Mouse (Mus musculus) heart, postnatal 10 days (tissue): ENCODE data around the gene Naa40. TPM values are rescaled to one million over a fixed set of nuclear protein-coding genes. Genes with fewer than 3 reads are reported as not detected.

ENCODE experiments used
- DNase-seq, 2 experiments: peaks; one replicate each; pipeline ENCODE4 v3.0.0; 2021
- intact Hi-C: fragments of 180-260 bp; cut with DNase I; formaldehyde crosslinking; loops from one replicate; pipeline ENCODE4 v1.15.1; 2025
- total RNA-seq, 2 experiments: library from RNA; stranded (reverse); gene quantifications; 2 replicates each; pipeline ENCODE4 v1.2.3; 2021

Naa40 gene
- total RNA-seq = 10 to 100 TPM; 25.5 to 28.7 TPM

DNA sequence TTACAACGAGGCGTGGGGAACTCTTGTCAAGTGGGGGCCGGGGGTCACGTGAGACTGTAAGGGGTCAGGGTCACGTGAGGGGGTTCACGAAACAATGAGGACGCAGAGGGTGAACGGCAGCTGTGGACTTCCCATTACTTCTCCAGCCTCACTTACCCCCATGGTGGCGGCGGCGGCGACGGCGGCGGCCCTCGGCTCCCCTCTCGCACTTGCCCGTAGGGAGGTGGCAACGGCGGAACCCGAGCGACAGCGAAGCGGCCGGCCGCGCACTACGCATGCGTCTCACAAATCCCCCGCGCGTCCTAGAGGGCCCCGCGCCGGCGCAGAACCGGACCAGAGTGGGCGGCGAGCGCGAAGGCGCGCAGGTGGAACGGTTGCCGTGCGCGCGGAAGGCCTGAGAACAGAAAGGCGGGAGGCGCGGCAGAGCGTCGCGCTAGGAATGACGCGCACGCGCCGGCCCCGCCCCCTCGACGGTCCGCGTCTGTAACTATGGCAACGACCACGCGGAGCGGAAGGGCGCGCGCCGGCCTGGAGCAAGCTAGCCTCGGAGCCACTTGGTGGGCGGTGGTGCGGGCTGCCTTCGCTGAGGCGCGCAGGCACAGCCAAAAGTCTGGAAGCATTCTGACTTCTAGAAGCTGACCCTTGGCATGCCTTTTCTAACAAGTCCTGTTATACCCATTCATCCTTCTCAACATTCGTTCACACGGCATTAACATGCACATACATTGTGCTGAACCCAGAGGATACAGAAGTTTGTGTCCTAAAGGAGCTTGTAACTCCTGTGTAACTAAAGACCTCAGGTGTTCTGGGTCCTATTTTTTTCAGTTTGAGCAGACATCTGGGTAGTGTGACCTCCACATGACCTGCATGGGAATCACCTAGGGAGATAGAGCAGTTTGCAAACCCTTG lies at the start of gene Naa40:
TSS of gene Naa40 (minus strand) at position 402 of the 909 bp plus-strand sequence.
- intact Hi-C loops = no loop called here
- peak; percentile 94 for DNase-seq

DNA sequence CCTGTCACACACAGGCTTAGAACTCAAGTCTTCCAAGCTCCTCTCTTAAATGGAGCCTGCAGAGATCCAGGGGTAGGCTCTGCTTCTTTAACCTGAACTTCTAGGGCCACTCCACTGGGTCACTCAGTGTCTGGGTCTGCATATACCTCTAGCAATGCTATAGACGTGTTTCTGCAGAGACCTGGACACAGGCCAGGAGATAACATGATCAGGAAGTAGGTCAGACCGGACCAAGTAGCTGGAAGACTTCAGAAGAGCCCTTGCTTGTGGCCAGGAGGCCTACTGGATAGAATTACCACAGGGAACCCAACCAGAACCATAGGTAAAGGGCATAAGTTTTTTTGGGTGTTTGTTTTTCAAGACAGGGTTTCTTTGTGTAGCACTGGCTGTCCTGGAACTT lies 48.8 kb upstream of the Naa40 start:
- intact Hi-C loops = no loop called here
- no peak for DNase-seq

DNA sequence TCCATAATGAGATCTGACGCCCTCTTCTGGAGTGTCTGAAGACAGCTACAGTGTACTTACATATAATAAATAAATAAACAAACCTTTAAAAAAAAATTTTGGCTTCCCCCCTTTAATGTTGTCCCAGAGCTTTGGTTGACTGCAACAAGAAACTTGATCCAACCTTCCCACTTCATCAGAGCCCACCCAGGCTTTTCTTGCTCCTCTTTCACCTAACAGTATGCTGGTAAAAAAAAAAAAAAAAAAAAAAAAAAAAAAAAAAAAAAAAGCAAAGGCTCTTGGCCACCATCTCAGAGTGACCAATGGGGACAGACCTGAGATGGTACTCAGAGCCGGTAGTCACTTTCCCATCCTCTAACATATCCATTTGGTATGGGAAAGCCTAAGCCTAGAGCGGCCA lies 47.3 kb upstream of the Naa40 start:
- intact Hi-C loops = no loop called here
- DNase-seq = no peak

DNA sequence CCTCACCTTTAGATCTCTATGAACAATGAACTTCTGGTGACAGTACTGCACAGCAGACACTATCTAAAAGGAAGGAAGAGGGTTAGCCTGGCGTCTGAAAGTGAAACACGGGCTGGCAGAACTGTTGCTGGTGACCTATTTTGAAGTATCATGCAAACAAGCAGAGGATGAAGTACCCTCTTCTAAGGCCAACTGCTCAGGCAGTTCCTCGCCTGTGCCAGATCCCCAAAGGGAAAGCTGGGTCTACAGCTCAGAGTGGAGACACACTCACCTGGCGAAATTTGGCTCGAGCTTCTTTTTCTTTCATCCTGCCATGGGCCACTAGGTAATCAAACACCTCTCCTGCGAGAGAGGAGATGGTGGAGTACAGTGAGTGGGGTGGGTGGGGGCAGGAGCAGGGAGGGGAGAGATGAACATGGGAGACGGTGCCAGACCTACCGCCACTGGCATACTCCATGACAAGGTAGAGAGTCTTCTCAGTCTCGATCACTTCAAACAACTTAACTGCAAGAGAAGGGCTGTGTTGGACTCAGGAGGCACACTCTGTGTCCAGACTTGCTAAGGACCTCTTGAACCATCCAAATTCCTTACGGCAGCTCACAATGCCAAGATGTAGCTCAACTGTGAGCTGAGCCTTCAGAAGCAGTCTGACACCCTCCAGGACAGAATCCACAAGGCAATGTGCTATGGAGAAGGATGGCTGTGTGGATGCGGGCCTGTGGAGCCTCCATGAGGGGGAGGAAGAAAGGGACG lies 45.8 kb upstream of the Naa40 start:
- intact Hi-C loops = no loop called here
- DNase-seq = no peak

DNA sequence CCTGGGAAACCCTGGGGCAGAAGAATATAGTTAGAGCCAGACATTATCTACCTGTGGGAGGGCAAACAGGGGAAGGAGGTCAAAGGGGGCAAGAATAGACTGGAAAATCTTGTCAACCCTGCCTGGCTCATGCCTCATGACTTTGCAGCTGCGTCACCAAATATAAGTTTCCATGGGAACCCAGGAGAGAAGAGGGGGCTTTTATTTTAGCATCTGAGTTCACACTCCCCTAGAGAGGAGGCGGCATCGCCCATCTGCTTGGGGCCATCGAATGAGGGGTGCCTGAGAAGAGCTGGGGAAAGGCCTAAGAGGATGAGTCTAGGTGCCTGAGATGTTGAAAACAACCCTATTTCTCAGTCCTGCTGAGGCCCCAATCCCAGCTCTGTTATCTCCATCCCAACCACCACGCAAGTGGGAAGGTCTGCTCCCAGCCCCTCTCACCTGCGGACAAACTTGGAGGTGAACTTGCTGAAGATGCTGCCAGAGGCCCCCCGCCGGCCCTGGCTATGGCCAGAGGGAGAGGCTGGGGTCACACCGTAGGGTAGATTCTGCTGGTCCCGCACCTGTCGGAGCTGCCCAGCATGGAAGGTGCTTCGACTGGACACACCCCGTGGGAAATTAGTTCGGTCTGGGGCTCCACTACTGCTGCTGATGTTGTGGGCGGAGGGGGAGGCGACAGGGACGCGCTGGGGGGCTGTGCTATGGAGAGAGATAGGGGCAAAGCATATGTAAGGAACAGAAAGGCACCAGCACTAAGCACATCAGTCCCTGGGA lies 39.8 kb upstream of the Naa40 start:
- intact Hi-C loops = no loop called here
- DNase-seq = no peak

DNA sequence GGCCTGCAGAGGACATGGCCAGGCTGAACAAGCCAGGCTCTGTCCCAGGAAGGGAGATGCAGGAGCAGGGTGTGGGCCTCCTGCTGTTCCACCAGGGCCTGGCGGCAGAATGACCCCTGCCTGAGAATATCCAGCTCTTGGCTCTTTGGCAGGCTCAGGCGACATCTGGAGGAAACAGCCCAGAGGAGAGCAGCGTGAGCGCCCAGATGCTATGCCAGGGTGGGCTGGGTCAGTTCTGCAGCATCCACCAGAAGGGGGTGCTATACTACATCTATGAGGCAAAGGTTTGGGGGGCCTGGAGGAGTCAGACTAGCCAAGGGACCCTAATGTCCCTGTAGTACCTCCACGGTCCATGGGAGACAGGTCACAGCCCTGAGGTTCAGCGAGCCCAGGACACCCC lies 38.1 kb upstream of the Naa40 start:
- DNase-seq = peak; percentile 74 to 84
- intact Hi-C loops = loop anchor here (2.0 kb wide), 1 partner anchor 66 kb away; no protein-coding TSS in a partner anchor

DNA sequence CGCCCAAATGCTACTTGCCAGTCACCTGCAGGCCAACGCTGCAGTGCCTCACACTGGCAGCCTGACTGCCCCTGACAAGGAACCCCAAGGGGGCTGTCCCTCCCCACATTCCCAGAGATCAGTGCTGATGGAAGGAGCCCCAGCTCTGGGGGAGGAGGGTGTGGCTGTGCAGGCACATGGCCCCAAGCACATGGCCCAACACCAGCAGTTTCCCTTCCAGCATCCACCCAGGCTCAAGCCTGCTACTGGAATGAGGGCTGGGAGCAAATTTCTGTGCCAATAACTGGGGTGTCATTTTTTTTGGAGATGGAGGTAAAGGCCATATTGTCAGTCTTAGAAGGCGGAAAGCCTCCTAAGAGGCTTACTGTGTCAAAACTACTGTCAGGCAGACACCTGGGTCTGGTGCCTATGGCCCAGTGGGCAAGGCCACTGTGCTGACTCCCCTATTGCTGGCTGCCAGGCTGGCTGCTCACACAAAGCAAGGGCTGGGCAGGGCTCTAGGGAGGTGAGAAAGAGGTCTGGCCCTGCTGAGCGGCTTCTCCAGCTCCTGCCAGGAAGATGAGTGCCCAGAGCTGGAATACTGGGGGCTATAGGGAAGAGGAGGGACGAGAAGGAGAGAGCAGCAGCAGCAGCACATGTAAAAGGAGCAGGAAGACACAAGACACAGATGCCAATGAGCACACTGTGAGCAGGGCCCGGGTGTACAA lies 37.4 kb upstream of the Naa40 start:
- intact Hi-C loops = loop anchor here (2.0 kb wide), 1 partner anchor 66 kb away; no protein-coding TSS in a partner anchor

DNA sequence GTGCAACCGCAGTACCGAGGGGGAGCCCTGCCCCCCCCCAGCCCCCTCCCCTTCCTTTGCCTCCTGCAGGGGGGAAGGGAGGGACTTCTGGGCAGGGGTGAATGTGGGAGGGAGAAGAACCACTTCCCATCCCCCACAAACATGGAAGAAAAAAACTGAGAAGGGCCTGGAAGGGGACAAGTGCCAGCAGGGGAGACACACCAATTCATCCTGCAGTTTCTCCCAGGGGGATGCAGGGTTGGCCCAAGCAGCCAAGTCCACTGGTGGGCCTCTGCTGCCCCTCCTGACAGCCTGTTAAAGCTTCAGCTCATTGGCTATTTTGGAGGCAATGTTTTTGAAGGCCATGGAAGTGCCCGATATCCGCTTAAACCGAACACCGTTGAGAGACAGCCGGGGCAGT lies 35.8 kb upstream of the Naa40 start:
- intact Hi-C loops = no loop called here
- no peak for DNase-seq

More for the DNA sequence above, 37.4 kb upstream of the Naa40 start:
- DNase-seq = peak in 1 of 2 experiments; percentile 32

DNA sequence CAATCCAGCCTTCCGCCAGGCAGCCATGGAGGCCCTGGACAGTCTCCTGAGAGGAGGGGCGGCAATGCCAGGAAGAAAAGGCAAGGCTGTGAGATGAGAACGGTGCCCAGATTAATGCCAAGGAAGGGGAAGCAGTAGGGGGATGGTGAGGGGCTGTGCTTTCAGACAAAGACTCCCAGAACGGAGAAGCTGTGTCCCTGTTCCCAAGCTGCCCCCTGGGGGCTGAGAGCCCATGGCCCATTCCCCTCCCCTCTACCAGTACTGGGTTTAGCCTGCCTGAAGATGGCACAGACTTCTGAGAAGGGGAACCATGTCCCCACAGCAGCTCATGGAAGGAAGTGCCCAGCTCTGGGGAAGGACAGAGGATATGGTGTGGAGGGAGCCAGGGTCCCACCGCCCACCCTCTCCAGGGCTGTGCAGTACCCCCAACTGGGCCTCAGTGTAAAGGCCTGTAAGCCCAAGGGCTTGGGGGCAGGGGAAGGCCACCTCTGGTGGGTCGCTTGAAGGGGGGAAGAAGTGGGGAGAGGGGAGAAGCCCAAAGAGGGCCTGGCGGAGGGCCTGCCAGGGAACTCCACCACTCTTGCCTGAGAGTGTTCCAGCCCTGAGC lies 35.2 kb upstream of the Naa40 start:
- intact Hi-C loops = no loop called here

DNA sequence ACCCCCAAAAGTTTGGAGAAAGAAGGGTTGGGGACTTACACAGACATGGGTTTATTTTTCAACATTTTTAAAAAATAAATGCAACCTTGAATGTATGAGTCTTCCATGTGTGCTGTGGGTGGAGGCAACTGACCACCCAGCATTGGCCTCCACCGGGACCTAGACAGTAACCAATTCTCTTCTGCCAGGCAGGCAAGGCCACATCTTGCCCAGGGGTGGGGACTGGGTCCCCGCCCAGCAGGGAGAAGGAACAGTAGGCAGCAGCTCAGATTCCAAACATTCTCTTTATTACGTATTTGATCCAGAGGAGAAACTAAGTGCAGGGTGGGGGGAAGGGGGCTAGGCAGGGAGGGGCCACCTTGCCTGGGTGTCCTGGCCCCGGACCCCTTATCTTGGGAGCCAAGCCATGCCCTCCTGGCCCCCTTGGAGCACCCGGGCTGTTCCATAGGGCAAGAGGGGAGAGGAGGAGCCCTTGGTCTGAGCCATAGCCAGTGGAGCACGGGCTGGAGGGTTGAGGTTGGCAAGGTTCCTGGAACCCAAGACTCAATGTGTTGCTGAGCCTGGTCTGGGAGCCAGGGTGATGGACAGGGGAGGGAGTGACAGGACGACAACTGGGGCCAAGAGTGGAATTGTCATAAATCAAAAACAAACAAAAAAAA lies 34.3 kb upstream of the Naa40 start:
- intact Hi-C loops = no loop called here
- peak in 1 of 2 experiments; percentile 43 for DNase-seq

More for the DNA sequence above, 35.2 kb upstream of the Naa40 start:
- no peak for DNase-seq

DNA sequence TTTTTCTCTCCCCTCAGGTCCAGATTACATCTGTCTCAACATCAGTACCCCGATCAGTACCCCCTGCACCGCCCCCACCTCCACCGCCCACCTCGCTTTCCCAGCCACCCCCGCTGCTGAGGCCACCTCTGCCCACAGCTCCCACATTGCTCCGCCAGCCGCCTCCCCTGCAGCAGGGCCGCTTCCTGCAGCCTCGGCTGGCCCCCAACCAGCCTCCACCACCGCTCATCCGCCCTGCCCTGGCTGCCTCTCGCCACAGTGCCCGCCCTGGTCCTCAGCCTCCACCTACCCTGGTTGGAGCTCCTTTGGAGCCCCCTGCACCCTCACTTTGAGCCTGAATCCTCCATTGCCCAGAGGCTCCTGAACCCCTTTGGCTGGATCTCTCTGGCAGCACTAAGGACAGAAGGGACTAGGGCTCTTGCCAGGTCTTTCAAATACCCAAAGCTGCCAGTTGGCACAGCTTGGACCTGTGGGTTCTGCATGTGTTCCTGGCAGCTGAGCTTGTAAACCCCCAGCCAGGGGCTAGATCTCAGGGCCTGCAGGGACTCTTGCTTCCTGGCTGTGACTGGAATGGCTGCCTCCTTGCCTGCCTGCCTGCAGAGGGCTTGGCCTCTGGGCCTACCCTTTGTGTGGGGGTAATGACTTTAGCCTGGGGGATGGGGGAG lies 33.5 kb upstream of the Naa40 start:
- peak; percentile 64 to 68 for DNase-seq

DNA sequence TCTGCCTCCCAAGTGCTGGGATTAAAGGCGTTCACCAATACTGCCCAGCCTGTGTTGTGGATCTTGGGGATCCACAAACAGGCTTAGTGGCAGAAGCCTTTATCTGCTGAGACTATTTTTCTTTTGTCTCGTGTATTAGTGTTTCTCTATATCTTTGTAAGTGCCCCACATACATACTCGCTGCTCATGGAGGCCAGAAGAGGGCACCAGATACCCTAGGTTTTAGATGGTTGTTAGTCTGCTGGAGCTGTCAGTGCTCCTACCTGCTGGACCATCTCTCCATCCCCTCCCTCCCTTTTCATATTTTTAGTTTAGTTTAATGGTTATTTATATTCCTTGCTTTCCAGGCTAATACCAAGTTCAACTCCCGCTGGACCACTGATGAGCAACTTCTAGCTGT lies 32.5 kb upstream of the Naa40 start:
- intact Hi-C loops = no loop called here
- no peak for DNase-seq

More for the DNA sequence above, 33.5 kb upstream of the Naa40 start:
- intact Hi-C loops = no loop called here

DNA sequence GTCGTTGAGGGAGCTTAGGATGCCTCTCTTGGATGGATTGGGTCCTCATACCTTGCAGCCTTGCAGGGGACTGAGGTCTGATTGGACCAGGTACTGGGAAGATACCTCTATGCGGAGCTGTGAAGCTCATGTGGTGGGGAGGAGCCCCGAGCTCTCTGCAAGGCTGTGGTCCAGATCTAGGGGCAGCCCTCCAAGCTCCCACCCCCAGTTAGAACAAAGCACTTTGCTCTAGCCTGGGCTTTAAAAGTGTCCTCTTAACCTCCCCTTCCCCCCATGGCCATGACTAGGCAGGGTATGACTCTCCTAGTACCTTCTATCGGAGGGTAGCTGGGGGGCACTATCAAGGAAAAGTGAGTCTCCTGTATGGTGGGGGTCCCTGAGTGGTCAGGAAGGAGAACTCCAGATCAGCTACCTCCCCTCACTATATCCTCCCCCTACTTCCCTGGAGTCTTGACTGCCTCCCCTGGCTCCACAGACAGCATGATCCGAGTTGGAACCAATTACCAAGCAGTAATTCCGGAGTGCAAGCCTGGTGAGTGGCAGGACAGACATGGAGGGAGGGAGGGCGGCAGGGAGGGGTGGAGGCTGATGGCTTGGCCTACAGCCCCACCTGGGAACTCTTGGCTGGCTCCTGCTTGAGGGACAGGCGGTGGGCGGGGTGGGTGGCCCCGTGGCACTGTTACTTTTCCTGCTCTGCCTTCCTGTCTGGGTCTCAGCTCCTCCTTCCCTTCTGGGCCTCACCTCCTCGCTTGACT lies 28.5 kb upstream of the Naa40 start:
- peak; percentile 57 to 70 for DNase-seq
- intact Hi-C loops = no loop called here

DNA sequence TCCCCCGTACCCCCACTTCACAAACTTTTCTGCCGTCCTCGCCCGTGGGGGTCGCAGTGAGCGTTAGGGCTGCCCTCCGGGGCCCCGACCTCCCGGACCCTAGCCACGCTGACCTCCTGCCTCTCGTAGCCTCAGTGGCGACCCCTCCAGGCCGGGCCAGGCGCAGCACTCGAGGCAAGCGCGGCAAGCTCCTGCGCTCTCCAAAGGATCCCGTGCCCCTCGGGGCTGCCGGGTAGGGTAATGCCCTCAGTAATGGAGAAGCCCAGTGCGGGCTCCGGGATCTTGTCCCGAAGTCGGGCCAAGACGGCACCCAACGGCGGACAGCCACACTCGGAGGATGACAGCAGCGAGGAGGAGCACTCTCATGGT lies 27.7 kb upstream of the Naa40 start:
- intact Hi-C loops = no loop called here

DNA sequence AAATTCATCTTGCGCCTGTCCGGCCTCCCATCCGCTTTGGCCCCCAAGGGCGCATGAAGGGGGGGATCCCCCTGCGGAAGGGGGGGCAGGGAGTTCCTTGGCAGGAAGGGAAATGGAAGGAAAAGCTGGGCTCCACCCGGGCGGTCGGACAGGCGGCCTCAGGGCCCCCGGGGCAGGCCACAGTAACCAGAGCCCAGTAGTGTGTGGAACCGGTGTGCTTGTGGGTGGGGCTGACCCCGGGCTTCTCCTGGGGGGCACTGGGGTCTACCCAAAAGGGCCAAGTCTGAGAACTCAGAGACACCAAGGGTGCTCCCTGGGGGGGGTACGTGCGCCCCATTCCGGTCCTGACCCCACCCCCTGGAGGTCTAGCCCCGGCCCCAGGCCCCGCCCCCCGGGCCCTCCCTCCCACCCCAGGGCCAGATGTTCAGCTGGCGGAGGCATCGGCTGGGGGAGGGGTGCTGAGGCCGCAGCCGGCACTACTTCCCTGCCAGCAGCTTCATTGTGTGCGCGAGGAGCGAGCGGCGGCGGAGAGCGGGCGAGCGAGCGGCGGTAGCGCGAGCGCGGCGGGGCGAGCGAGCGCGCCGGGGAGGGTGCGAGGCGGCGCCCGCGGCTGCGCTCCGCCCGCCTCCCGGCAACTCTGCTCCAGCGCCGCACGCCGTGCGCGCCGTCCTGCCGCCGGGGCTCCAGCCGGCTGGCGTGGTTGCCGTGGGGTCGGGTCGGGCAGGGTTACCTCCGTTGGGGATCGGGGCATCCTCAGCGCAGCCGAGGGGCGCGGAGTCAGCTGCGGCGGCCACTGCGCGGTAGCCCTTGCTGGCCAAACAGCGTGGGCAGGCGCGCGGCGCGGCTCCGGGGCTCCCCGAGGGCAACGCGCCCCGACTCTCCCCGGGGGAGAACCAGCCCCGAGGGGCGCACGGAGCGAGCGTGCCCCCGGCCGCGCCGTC lies 27.1 kb upstream of the Naa40 start:
- intact Hi-C loops = loop anchor here (2.0 kb wide), 1 partner anchor 151 kb away; no protein-coding TSS in a partner anchor
- DNase-seq = peak; percentile 90 to 92

More for the DNA sequence above, 27.7 kb upstream of the Naa40 start:
- DNase-seq = peak; percentile 90 to 91

DNA sequence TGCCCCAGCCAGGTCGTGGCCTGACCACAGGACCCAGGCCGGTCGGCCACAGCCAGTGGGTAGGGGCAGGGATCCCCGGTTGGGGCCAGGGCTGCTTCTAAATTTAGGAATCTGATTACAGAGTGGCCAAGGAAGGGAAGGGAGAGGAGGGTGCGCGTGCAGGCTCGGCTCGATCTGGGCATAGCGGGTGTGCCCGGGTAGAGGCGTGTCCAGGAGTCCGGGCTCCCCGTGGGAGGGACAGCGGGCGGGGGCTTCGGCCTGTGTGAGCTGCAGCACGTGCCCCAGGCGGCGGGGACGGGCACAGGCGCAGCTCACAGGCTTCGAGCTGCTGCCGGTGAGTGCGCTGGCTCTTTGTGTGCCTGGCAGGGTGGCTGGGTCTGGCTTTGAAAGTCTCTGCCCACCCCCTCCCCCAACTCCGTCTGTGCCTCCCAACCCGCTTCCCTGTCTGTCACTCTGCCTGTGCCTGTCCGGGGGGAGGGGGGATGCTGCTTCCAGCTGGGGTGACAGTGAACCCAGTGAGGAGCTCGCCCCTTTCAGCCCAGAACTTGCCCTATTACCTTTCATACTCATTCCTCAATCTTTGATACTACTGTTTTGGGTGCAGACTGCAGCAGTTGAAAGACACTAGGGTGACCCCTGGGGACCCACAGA lies 26.2 kb upstream of the Naa40 start, which contains the start of gene Rcor2:
TSS of gene Rcor2 (plus strand) at position 235 of the 651 bp plus-strand sequence.
- peak; percentile 88 to 93 for DNase-seq
- intact Hi-C loops = loop anchor here (2.0 kb wide), 1 partner anchor 152 kb away; no protein-coding TSS in a partner anchor
